Mouse (Mus musculus) C2C12 (cell line): Measurements from ENCODE around the gene Clrn3. TPM values are rescaled to one million over a fixed set of nuclear protein-coding genes. Genes with fewer than 3 reads are reported as not detected.
A peak's percentile ranks its signal among the peaks of the same experiment; 100 is the strongest.

Source experiments
- H3K27me3 ChIP-seq: one replicate; pipeline ENCODE4 v1.6.1; 2011; ENCODE audit not compliant: control insufficient read depth, insufficient read depth, insufficient read length
- H3K36me3 ChIP-seq: one replicate; pipeline ENCODE4 v1.6.1; 2011; ENCODE audit not compliant: control insufficient read depth, insufficient read depth
- H3K4me3 ChIP-seq: one replicate; pipeline ENCODE4 v1.5.1; 2011; ENCODE audit warnings: mild to moderate bottlenecking, control low read depth; ENCODE audit not compliant: poor library complexity, insufficient read depth, severe bottlenecking
- H3K79me2 ChIP-seq: one replicate; pipeline ENCODE4 v1.6.1; 2011; ENCODE audit not compliant: control insufficient read depth, insufficient read depth
- H3K79me3 ChIP-seq: one replicate; pipeline ENCODE4 v1.6.1; 2011; ENCODE audit warnings: low read depth, control low read depth
- H3ac ChIP-seq: one replicate; pipeline ENCODE3; 2011; ENCODE audit warnings: low read depth; ENCODE audit not compliant: control insufficient read depth, insufficient read length
- CEBPB ChIP-seq: IDR thresholded peaks from one replicate; pipeline ENCODE4 v1.6.1; 2011; ENCODE audit warnings: low read depth, mild to moderate bottlenecking, control low read depth, moderate library complexity
- CTCF ChIP-seq: IDR thresholded peaks from one replicate; pipeline ENCODE4 v1.5.1; 2011; ENCODE audit not compliant: control insufficient read depth, insufficient read depth, insufficient read length
- FOSL1 ChIP-seq: IDR thresholded peaks from one replicate; pipeline ENCODE4 v1.8.0; 2011; ENCODE audit warnings: mild to moderate bottlenecking, low read length; ENCODE audit not compliant: poor library complexity, insufficient read depth, severe bottlenecking
- MAX ChIP-seq: IDR thresholded peaks from one replicate; pipeline ENCODE4 v1.6.1; 2011; ENCODE audit warnings: mild to moderate bottlenecking, control low read depth
- MYOD1 ChIP-seq: IDR thresholded peaks from one replicate; pipeline ENCODE4 v1.6.1; 2011; ENCODE audit warnings: low read depth; ENCODE audit not compliant: control insufficient read depth, insufficient read length
- MYOG ChIP-seq: IDR thresholded peaks from one replicate; pipeline ENCODE4 v1.6.1; 2011; ENCODE audit not compliant: control insufficient read depth, insufficient read length; ENCODE audit errors: extremely low read depth
- USF1 ChIP-seq: IDR thresholded peaks from one replicate; pipeline ENCODE4 v1.6.1; 2011; ENCODE audit warnings: low read depth, mild to moderate bottlenecking, control low read depth, moderate library complexity
- polyA plus RNA-seq: library from polyadenylated mRNA; unstranded; fragments of >200 nt; fragmentation: generic; extraction: Trizol; gene quantifications from one replicate; pipeline ENCODE4 v1.2.1, GENCODE M21; 2012; ENCODE audit warnings: missing spikeins

Gene Clrn3
- polyA plus RNA-seq, 1 experiment, result not detected

DNA sequence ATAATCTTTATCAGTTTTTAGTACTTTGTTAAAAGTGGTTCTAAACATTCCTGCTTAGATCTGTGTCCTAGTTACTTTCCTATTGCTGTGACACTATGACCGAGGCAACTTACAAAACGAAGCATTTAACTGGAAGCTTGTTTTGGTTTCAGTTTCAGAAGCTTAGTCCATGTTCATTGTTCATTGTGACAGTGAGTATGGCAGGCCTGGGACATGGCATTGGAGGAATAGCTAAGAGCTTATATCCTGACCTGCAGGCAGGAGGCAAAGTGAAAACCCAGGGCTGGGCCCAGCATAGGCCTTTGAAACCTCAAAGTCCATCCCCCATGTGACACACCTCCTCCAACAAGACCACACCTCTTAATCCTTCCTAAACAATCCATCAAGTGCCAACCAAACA, 614 bp upstream of the Clrn3 start:
- TF ChIP-seq CEBPB (no peak), MYOD1 (no peak), USF1 (no peak), MAX (no peak), FOSL1 (no peak), MYOG (no peak), CTCF (no peak)
- no peaks in the 10 kb centered on the region for H3K79me2 ChIP-seq
- H3K27me3 ChIP-seq, result no peaks in the 10 kb centered on the region
- no peaks in the 10 kb centered on the region for H3K79me3 ChIP-seq
- H3K4me3 ChIP-seq, result no peak overlapping the region
- H3ac ChIP-seq, result no peak overlapping the region
- H3K36me3 ChIP-seq, result no peaks in the 10 kb centered on the region

DNA sequence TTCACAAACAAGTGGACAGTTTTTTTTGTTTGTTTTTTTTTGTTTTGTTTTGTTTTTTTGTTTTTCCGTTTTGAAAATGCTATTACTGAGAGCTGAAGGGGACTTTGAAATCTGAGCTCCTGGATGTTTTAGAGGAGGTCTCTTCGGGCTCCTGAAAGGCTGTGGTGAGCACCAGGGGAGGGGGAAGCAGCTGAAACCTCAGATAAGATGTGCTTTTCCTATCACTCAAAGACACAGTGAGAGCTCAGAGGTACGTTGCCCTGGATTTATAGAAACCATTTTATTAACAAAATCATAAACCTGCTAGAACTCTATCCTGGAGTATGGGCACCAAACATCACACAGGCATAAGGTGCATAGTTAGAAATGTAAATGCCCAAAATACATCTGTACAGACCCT, 1.3 kb downstream of the Clrn3 start:
- H3K36me3 ChIP-seq, result no peaks in the 10 kb centered on the region
- H3K4me3 ChIP-seq, result no peak overlapping the region
- H3K27me3 ChIP-seq, result no peaks in the 10 kb centered on the region
- H3K79me3 ChIP-seq, result no peaks in the 10 kb centered on the region
- no peak overlapping the region for H3ac ChIP-seq
- no peaks in the 10 kb centered on the region for H3K79me2 ChIP-seq
- TF ChIP-seq MYOG (no peak), FOSL1 (no peak)

DNA sequence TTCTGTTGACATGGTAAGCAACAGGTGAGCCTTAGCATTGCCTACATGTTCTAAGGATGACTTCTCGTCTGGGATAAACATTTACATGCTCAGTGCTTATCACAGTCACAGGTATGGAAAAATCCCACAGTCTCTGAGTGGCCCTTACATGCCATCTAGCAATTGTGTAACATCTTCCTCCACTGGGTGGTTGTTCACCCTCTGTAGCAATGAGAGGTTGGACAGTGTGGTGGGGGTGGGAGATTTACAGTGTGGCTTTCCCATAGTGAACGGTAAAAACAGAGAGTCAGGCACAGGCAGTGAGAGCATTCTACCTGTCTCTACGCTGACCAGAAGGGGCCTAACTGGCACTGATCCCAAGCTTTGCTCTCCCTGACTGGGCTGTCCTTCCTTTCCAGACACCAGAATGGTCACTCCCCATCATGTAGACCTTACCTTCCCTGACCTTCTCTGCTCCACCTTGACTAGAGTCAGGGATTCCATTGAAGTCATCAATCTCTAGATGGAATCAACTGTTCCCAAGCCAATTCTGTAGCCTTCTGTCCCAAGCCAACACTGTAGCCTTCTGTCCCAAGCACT, 1.8 kb downstream of the Clrn3 start:
- TF ChIP-seq CEBPB, result no peak
- TF ChIP-seq CTCF, result no peak
- TF ChIP-seq MYOG, result no peak
- TF ChIP-seq MYOD1, result no peak
- no peak for TF ChIP-seq USF1
- TF ChIP-seq FOSL1, result no peak
- TF ChIP-seq MAX, result no peak
- Histone ChIP-seq H3K79me2 (no peaks in the 10 kb centered on the region), H3K4me3 (no peak overlapping the region)

DNA sequence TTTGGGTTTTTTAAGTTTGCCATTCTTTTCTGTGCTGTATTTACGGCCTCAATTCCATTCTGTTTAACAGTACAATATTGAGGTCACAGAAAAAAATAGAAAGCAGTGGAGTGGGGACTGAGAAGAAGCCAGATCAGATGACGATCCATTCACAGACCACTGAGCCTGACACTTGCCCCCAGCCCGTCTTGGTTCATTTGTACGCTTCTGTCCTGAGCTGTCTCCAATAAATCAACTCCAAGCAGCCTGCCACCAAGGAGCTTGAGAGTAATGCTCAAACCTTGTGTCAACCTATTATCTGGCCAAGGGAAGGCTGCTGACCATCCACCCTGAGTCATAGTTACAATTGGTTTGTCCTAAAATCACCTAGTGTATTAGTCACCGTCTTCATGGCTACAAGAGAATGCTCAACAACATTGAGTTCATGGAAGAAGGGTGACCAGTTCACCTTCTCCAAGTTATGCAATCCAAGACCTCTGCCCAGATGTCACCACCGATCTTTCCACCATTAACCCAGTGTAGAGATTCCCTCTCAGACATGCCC, 4.0 kb downstream of the Clrn3 start:
- Histone ChIP-seq H3K27me3 (no peaks in the 10 kb centered on the region), H3K4me3 (no peak overlapping the region), H3K79me2 (no peaks in the 10 kb centered on the region), H3K36me3 (no peaks in the 10 kb centered on the region), H3ac (no peak overlapping the region), H3K79me3 (no peaks in the 10 kb centered on the region)
- TF ChIP-seq FOSL1 (no peak), CEBPB (peak; percentile 77)

More for the DNA sequence above, 1.8 kb downstream of the Clrn3 start:
- Histone ChIP-seq H3ac (no peak overlapping the region), H3K79me3 (no peaks in the 10 kb centered on the region), H3K27me3 (no peaks in the 10 kb centered on the region), H3K36me3 (no peaks in the 10 kb centered on the region)

DNA sequence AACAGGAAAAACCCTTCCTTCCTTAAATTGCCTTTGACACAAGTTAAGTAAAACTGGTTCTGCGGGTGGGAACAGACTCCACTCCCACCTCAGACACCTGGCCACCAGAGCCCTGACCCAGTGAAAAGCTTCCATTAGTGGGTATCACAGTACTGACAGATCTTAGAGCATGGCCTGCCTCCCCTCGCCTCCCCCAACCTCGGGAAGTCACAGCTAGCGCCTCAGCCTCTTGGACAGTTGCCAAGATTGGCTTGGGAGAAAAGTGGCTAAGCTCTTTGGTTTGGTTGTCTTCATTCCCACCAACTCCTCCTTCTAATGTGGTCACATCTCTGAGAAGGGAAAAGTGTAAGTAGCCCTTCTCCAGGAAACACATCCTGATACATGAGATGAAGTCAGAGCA, 4.5 kb downstream of the Clrn3 start:
- Histone ChIP-seq H3K27me3 (no peaks in the 10 kb centered on the region), H3K36me3 (no peaks in the 10 kb centered on the region), H3K4me3 (no peak overlapping the region), H3K79me2 (no peaks in the 10 kb centered on the region), H3ac (no peak overlapping the region), H3K79me3 (no peaks in the 10 kb centered on the region)
- TF ChIP-seq CEBPB (no peak), MAX (no peak), CTCF (no peak), USF1 (no peak), MYOG (no peak), MYOD1 (no peak), FOSL1 (no peak)

DNA sequence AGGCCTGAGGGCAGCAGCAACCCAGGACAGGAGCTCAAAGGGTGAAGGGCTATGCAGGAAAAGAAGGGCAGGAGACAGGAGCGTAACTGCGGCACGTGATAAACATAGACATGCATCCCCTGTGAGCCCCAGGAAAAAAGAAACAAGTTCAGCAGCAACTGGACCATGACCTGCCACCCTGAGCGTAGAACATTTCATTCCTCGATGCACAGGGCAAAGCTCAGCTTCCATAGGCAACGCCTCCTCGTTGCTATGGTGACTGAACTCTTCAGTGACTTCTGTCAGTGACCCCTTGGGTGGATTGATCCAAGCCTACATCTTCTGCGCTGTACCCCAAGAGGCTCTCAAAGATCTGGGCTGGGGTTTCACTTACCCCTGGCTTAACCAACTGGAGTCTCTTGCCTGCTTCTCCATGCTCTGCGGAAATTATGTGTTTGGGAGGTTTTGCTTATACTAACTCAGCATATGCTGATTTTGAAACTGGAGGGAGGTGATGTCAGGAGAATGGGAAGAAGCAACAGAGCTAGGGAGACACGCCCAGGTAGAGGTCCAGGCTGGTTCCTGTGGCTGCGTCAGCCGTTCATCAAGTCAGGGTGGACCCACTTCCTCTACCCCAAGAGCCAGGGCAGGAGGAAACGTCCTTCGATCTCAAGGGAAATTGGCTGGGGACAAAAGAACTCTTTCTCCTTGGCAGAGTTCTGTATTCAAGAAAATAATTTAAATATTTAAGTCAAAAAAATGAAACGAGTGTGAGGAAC, 6.5 kb downstream of the Clrn3 start:
- no peak for TF ChIP-seq FOSL1
- TF ChIP-seq USF1, result no peak
- TF ChIP-seq MYOD1, result no peak
- TF ChIP-seq CEBPB, result no peak
- no peak for TF ChIP-seq MAX
- no peak for TF ChIP-seq MYOG
- no peak for TF ChIP-seq CTCF
- Histone ChIP-seq H3K36me3 (no peaks in the 10 kb centered on the region), H3ac (no peak overlapping the region), H3K79me3 (no peaks in the 10 kb centered on the region), H3K4me3 (no peak overlapping the region), H3K79me2 (no peaks in the 10 kb centered on the region), H3K27me3 (no peaks in the 10 kb centered on the region)
